Mouse (Mus musculus): ENCODE results near the gene Maml3.
A peak's percentile ranks its signal among the peaks of the same experiment; 100 is the strongest.

The Maml3 gene

DNA sequence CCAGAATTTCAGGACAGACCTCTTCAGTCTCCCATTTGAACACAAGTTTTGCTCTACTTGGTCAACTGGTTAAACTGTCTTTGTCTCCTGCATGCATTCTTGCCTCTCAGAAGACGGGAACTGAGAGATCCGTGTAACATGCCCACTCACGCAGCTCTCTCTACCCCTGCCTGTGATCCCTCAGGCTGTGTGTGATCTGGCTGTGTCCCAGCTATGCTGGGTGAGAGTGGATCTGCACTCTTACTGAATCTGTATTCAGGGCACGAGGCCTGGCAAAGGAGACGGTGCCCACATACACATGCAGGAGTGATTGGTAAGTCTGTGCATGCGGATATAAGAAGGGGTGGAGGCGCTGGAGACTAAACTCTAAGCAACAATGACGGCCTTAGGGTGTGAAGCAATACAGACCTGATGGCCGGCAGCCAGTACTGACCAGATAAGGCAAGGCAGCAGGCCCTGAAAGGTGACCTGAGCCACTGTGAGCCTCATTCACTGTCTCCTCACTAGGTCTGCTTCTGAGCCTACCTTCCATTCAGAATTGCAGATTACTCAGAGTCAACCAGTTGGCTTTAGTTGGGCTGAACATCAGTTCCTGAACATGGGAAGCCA lies 274.0 kb downstream of the Maml3 start:
- DNase-seq (ENCODE audit: low read depth, low spot score) = no peak

DNA sequence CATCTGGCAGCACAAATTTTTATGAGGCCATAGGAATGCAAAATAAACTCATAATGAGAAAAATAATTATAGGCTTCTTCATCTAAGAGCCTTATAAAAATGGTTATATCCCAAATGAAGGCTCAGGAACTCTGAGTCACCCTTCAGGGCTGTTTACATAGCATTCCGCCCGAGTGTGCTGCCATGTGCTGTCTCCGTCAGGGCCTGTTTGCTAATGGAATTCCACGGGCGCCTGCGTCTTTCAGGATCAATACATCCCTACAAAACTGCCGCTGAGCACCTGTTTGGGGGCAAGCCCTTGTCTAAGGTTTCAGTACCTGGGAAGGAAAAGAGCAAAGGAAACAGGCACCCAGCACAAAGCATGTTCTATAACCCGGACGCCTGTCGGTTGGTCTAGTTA lies 279.3 kb downstream of the Maml3 start:
- no peak for DNase-seq (ENCODE audit: low read depth, low spot score)

DNA sequence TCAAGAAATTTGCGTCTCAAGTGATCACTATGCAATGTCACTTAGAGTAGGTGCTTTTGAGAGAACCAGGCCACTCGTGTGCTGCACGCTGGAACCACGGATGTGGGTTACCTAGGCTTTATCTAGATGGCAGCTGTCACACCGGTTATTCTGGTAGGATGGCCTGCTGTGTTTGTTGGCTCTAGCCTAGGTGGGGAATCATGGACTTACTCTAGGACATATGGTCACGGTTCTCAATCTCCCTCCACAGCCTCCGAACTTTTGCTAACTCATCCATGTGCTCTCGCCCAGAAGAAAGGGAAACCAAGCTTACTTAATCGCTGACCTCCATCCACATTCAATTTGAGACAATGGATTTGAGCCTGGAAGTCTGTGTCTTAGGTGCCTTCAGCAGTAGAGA lies 280.4 kb downstream of the Maml3 start:
- DNase-seq (ENCODE audit: low read depth, low spot score) = no peak

DNA sequence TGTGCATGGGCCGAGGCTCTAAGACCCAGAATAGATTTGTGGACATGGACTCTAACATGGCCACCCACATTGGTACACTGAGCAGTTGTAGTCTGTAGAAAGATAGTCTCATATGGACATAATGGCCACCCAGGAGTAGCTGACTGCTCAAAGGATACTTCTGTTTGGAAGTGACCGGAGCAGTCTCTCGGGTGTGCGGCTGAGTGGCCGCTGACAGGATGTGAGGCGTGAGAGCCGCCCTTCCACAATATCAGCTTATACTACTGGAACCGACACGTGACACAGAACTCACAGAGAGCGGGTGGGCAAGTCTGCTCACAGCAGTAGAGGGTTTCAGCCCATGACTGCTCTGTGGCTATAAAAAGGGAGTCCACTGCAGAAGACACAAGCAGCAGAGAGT lies 283.3 kb downstream of the Maml3 start:
- DNase-seq (ENCODE audit: low read depth, low spot score) = no peak

DNA sequence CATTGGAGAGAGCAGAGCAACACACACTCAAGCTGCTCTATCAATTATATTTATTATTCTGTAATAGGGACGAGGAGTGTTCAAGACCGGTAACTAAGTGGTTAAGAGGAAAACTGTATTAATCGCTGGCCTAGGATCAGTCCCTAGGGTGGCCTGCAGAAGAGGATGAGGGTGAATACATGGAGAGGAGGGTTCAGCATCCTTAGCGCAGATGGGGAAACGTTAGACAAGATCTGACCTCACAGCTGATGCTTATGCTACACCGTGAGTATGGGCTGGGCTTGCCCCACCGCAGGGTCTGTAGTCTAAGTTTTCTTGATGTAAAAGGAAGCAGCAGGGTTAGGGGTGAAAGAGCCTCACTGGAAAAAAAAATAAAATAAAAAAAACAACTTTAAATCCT lies 285.8 kb downstream of the Maml3 start:
- DNase-seq (ENCODE audit: low read depth, low spot score) = no peak

DNA sequence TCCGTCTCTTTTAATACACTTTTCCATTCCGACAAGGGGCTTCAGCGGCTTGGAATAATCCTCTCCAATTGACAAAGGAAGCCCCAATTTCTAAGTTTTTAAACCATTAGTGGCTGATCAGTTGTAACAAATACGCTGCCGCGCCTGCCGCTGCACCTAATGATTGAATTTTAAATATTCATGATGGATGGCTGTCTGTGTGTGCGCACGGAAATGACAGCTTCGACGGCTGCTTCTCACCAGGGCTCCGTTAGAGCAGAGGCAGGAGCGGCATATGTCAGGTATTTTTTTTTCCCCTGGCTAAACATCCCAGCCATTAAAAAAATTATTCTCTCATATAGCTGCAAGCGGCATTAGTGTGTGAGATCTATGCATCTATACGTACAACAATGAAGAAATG lies 287.0 kb downstream of the Maml3 start:
- DNase-seq (ENCODE audit: low read depth, low spot score) = no peak

DNA sequence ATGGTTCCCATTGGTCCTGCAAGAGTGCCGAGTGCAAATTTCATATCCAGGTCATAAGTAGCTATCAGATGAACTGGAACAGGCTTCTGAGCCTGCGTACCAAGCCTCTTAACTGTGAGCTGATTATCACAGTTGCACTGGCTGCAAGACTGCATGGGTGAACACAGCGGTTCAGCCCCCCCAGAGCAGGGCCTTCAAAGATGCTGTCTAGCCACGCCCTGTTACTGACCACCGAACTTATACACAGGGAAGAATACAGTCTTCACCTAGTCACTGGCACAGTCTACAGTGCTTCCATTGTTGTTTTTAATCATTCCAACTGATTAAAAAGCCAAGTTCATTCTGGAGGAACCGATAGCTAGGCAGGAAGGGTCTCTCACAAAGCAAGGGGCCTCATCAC lies 287.5 kb downstream of the Maml3 start:
- DNase-seq (ENCODE audit: low read depth, low spot score) = no peak

DNA sequence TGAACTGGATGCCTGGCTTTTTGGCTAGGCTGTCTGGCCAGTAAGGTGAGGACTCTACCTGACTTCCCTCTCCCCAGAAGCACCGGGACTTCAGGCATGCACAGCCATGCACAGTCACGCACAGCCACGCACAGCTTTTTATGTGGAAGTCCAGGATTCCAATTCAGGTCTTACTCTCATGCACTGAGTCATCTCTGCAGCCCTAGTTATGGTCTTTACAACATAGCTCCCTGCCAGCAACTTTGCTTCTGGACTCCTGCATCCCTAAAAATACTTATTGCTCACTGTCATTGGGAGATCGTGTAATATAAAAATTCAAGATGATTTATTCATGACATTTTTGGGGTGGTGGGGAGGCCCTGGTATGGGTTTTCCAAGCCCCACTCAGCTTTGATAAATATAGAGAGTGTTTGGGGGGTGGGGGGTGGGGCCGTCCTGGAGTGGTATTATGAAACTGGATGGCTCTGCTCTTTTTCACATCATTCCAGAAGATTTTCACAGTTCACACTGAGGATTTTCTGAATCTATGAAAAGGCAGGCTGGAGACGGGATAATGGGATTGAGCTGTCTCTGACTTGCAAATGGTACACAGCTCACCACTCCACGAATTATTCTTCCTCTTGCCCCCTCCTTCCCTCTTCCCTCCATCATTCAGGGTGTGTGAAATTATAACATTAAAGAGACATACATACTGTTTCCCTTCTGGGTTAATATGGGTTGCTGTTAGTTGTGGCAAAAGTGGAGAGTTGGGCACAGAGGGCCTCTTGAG lies 288.2 kb downstream of the Maml3 start:
- no peak for DNase-seq (ENCODE audit: low read depth, low spot score)

DNA sequence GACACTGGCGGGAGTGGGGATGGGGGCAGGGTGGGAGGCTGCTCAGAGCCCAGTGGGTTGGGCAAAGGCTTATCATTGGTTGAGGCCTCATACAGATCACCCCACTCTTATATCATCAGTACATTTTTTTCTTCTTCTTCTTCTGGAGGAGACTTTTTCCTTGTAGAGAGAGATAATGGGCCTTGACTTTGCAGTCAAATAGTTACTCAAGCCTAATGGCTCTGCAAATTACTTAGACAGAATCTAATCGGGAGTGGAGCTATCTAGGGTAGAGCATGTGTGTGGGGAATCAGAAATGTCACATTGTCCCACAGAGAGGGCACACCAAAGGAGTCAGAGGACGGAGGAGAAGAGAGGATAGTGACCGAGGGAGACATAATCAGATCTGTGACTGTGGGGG lies 290.8 kb downstream of the Maml3 start:
- DNase-seq (ENCODE audit: low read depth, low spot score) = no peak

DNA sequence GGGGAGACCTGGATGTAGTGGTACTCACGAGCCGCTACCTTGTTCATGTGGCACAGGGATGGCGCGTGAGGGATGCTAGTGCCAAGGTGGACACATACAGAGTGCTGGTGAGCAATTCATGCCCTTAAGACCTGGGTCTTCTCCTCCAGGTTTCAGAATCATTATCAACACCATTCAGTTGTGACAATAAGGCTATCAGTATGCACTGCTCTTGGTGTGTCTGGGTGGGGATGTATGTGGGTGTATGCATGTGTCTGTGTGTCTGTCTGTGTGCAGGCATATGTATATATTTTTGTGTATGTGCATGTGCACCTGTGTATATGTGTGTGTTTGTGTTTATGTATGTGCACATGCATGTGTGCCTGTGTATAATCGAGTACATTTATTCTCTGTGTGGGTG lies 291.7 kb downstream of the Maml3 start:
- DNase-seq (ENCODE audit: low read depth, low spot score) = no peak

DNA sequence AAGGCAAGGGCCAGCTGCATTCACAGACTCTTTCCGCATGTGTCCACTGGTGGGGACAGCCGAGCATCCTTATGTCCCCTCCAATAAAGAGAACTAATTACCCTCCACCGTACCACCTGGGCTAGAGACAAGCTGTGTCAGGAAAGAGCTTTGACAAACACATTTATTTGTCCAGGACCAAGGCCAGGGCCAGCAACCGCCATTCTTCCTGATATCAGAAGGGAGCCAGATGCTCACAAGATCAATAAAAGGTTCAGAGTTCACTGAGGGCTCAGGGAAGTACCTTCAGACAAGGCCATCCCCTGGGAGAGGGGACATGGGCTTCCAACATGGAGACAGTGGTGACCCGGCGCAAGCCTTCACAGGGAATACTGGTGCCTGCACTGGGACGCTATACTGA lies 294.1 kb downstream of the Maml3 start:
- DNase-seq (ENCODE audit: low read depth, low spot score) = no peak

DNA sequence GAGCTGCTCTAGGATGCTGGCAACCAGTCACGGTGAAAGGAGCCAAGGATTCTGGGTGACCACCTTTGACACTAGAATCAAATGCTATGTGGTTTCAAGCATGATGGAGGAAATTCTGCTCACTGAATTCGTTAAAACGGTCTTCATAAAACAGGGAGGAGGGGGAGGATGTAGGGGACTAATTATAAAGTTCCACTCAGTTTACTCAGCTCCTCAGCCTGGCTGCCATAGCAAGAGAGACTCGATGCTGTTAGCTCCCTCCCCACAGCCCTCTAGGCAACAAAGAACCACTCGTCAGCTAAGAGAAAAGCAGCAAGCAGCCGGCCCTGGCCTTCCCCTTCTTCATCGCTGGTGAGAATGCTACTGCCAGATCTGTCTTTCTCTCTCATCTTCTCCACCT lies 295.1 kb downstream of the Maml3 start:
- no peak for DNase-seq (ENCODE audit: low read depth, low spot score)

DNA sequence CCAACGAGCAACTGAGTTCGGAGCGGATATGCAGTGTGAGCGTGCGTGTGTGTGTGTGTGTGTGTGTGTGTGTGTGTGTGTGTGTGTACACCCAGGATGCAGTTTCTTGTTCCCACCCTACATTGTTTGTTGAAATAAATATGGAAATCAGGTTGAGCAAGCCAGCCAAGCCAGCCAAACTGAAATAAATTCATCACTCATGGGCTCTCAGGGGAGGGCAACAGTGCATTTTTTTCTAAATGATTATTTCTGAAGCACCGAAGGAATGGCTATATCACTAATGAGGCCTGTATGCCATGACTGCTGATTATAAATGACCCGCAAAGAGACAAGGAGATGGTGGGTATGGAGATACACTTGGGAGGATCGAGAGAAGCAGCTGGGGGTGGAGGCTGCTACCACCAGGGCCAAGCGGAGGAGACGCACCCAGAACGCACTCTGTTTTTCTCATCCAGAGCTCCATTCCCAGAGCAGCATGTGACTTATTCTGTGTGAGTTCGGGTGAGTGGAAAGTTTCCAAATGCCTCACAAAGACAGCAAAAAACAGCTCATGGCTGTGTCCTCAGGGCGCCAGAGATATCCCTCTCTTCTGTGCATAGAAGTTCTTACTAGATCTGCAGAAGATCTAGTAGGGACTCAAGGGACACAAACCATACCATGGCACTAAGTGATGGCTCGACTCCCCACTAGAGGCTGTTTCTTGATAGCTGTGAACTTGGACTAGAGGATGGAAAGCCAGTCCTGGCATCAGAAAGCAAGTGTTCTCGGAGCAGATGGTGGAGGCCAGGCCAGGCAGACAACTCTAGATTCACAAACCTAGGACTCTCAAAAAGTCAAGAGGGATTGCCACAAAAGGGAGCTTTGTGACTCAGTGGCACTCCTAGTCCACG lies 296.6 kb downstream of the Maml3 start:
- DNase-seq (ENCODE audit: low read depth, low spot score) = no peak

DNA sequence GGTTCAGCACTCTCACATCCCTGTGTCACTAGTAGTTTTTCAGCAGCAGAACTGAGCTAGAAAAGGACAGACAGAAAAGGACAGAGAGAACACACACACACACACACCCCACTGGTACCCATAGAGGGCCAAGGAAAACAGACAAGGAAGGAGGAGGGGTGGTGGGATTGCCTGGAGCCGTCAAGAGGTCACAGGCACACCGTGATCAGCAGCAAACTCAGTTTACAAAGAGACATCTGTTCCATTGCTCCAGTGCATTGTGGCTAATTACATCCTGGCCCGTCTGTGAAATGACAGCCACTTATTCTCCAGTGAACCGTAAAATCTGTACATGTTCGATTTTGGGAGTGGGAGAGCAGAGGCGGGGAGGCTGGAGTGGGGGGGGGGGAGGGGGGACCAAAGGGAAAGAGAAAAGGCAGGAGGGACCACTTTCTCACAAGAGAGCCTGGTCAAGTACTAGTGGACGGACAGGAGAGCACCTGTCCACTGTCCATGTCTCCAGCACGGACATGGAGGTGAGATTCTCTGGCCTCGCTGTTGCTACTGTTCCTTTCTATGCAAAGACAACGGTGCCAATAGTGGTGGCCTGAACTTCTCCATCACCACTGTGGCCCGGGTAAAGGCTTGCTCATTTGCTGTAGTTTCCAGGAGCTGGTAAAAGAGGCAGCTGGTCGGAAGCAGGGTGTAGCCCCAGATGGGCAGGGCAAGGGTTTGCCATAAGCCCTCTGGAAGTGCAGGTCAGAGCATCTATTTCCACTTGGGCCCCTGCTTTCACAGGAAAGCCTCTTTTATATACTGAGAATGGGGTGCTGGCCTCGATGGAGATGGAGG lies 299.2 kb downstream of the Maml3 start:
- no peak for DNase-seq (ENCODE audit: low read depth, low spot score)

DNA sequence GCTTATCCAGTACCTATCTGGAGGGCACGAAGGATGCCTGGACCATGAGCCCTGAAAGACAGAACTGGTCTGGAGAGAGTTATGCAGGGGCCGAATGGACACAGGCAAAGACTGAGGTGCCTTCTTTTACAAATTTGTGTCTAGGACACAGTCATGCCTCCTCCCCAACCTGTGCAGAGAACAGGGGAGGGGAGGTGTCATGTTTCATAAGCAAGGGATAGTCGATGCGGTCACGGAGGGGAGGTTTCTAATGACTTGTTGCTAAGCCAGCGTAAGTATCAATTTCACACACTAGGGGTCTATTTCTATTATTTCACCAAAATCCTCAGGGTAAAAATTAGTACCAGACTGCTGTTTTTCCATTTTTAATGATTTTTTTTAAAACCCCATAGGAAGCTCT lies 301.0 kb downstream of the Maml3 start:
- no peak for DNase-seq (ENCODE audit: low read depth, low spot score)

DNA sequence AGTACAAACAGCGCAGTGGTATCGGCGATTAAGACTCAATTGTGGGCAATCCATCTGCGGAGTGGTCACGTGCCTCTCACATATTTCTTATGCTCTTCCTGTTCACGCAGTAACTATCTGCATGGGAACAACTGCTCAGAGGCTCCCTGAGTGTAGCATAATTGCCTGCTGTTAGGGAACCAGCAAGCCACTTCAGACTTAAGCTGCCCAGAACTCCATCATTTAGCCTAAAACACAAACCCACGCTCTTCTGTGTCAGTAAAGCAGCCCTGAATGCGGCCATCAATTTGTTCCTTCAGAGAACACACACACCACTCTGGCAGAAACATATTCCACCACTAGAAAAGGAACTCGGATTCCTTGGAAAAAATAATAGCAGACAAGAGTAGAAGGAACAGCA lies 305.2 kb downstream of the Maml3 start:
- DNase-seq (ENCODE audit: low read depth, low spot score) = no peak

DNA sequence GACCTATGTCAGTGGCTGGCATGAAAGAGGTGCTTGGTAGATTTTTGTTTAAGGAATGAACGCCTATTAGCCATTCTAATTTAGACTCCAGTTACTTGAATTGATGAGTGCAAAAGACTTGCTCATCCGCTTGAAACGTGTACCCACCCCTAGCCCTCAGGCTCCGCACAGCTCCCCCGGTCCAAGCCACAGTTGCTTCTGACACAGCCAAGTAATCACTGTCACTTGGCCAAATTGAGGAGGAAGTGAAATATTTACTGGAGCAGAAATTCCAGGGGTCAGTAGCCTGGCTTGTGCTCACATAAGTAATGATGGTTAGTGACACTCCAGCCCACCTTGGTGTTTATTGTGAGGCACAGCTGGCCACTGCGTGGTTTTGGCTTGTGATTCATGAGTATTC lies 308.0 kb downstream of the Maml3 start:
- DNase-seq (ENCODE audit: low read depth, low spot score) = no peak

DNA sequence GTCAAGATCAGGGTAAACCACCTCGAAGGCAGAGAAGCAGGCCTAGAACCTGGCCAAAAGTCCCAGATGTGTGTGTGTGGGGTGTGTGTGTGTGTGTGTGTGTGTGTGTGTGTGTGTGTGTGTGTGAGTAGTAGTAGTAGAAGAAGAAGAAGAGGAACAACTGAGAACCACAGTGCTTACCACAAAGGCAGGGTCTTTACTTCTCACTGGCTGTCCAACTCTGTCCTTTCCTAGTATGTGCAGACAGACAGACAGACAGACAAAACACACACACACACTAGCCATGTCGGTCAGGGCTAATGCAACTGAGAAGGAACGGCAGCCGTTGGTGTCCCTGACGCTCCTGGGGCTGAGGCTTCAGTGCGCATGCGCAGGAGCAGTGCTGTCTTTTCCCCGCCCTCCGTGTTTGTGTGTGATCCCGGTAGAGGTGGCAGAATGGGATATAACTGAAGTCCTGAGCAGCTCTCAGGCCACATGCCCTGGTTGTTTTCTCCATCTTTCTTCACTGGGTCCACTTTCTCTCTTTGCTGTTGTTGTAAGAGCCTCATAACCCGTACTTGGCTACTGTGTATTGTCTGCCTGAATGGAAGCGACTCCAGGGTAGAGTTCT lies 308.6 kb downstream of the Maml3 start:
- DNase-seq (ENCODE audit: low read depth, low spot score) = peak; percentile 17

DNA sequence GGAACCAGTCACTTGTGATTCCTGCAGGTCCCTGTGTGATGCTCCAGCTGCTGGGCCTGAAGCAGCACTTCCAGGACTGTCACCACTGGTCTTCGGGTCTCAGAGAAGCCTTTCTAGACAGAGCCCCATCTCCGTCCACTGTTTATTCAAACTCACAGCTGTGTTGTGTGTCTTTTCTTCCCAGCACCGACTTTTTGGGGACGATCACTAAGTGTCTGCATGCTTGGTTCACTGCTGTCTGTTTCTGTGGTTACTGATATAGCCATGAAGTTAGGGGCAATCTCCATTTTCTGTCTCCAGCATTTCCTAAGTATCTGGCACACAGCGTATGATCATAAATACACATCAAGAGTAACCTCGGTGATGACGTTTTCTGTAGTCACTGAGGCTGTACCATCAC lies 313.3 kb downstream of the Maml3 start:
- DNase-seq (ENCODE audit: low read depth, low spot score) = no peak

DNA sequence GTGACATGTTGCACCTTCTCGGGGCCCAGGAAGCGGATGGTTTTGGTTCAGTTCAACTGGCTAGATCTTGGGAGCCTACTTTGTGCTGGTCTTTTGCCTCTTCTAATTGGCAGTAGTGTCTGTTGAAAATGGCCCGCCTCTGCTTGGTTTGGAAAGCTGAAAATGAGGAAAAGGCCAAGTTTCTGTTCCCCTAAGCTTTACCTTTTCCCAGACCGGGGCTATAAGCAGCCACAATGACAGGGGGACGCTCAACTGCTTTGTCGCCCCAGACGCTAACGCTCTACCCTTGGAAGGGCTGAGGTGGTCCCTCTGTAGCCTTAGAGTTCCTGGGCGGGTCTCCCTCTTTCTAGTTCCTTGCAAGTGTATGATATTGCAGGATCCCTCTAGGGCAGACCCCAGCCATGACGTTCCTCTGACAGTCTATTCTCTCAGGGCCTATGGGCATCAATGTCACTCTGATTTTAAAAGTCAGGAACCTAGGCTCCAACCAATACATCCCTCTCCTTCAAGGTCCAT lies 315.4 kb downstream of the Maml3 start:
- DNase-seq (ENCODE audit: low read depth, low spot score) = no peak

All from c-Kit-negative CD71-positive TER-119-positive erythroid progenitor cells, embryonic 14.5 days (primary cell).